In genomic region chr10:40053257-40053895, GRCm38 (mm10) we compare ENCODE assay signal across 8 mouse cellular contexts. TPM values are rescaled to one million over a fixed set of nuclear protein-coding genes. Genes with fewer than 3 reads are reported as not detected.
DNase-seq lines count a peak whose midpoint lies in the region; ATAC-seq and TF ChIP-seq lines count a peak whose summit lies in the region.

No protein-coding gene starts in this region.

- H3K9ac ChIP-seq in intestine, postnatal 0 days (ENCODE audit: low read depth, low read length), result no peak overlapping the region

- TF ChIP-seq CTCF in intestine, postnatal 0 days (IDR thresholded peaks at IDR 0.05; ENCODE audit: low read depth), result peak; percentile 77

- no peak overlapping the region for H3K4me2 ChIP-seq in intestine, postnatal 0 days (replicated peaks; ENCODE audit: low read depth)

- no peaks in the 10 kb centered on the region for H3K9me3 ChIP-seq in heart, embryonic 10.5 days
- H3K9me3 ChIP-seq in intestine, postnatal 0 days (ENCODE audit: control insufficient read depth), result no peaks in the 10 kb centered on the region

- WGBS in heart, embryonic 10.5 days, result 67% methylated on average over 3 of the region's 3 CpGs
- 39% methylated on average over 3 of the region's 3 CpGs for WGBS in intestine, postnatal 0 days

- no peak overlapping the region for H3K27ac ChIP-seq in heart, embryonic 10.5 days
- peak overlapping the region; percentile 51; the same call in 1 of the 2 replicates for H3K27ac ChIP-seq in intestine, postnatal 0 days (ENCODE audit: low read depth, low read length)

- no peaks in the 10 kb centered on the region for H3K27me3 ChIP-seq in heart, embryonic 10.5 days (ENCODE audit: insufficient read depth, poor library complexity, severe bottlenecking)
- no peaks in the 10 kb centered on the region for H3K27me3 ChIP-seq in intestine, postnatal 0 days (replicated peaks; ENCODE audit: control insufficient read depth, insufficient read depth, low read length)

- ATAC-seq in CD4-positive, CD25-positive, alpha-beta regulatory T cell, adult 4 months, result peak; percentile 80
- 0 out of 2 replicates have a peak, but pooled peaks have one; percentile 14 for ATAC-seq in intestine, postnatal 0 days

- peaks cover 16% of the 10 kb centered on the region; the same call in 1 of the 2 replicates for H3K36me3 ChIP-seq in heart, embryonic 10.5 days
- H3K36me3 ChIP-seq in intestine, postnatal 0 days (ENCODE audit: control insufficient read depth, insufficient read depth), result no peaks in the 10 kb centered on the region

- no peaks in the 10 kb centered on the region for H3K4me1 ChIP-seq in heart, embryonic 10.5 days
- peaks cover 10% of the 10 kb centered on the region for H3K4me1 ChIP-seq in intestine, postnatal 0 days (replicated peaks; ENCODE audit: control insufficient read depth, insufficient read depth, low read length)

- H3K4me3 ChIP-seq in heart, embryonic 10.5 days, result no peak overlapping the region
- H3K4me3 ChIP-seq in intestine, postnatal 0 days (ENCODE audit: low read depth, low read length), result no peak overlapping the region

- peak; percentile 8 for DNase-seq in heart, postnatal 4 days
- no peak for DNase-seq in heart, embryonic 10.5 days (ENCODE audit: low spot score)
- DNase-seq in brain, adult 2 months (ENCODE audit: low read depth, low spot score), result peak; percentile 67
- DNase-seq in naive thymus-derived CD4-positive, alpha-beta T cell, adult 2 months (ENCODE audit: low read depth), result peak; percentile 79
- DNase-seq in right cerebral cortex, postnatal 25 days, result no peak
- no peak for DNase-seq in testis, postnatal 10 days (ENCODE audit: low spot score)

RNA-seq across cellular contexts. Expression of gene Mfsd4b1, which starts 28.3 kb away (rescaled TPM):
- 1 to 10 TPM in 1 of 2 experiments, under 1 TPM in 1; 0.69 to 1.4 TPM for total RNA-seq in heart, postnatal 4 days (2021)
- 0.18 and 0.22 TPM in 2 replicates for polyA plus RNA-seq in heart, embryonic 10.5 days (2016; fragmentation: Nextera tagmentation; extraction: Ambion mirVana)
- not detected for polyA plus RNA-seq in CD4-positive, CD25-positive, alpha-beta regulatory T cell, adult 4 months (2017; shearing (Covaris generic))
- 8.4 TPM in 2 replicates for polyA plus RNA-seq in intestine, postnatal 0 days (2015; fragmentation: Nextera tagmentation; extraction: Ambion mirVana)

Comparison
In these comparisons a context has a peak if more than half of its experiments do, and no peak if none do; other contexts are left out.
1. DNase-seq: peak in heart, postnatal 4 days (single experiment), brain, adult 2 months (single experiment) and naive thymus-derived CD4-positive, alpha-beta T cell, adult 2 months (single experiment); none in heart, embryonic 10.5 days (single experiment), right cerebral cortex, postnatal 25 days (single experiment) and testis, postnatal 10 days (single experiment).